Mouse (Mus musculus) megakaryocyte, embryonic 14.5 days (primary cell): ENCODE data around the gene Mgll.

Source experiments
- FLI1 ChIP-seq: IDR thresholded peaks from 2 replicates; pipeline ENCODE4 v1.6.1; 2012; ENCODE audit warnings: low read length, inconsistent platforms, mixed read lengths
- GATA1 ChIP-seq: IDR thresholded peaks from 3 replicates; pipeline ENCODE4 v1.6.1; 2012; ENCODE audit warnings: mixed read lengths, low read length, inconsistent platforms, borderline replicate concordance

- TF ChIP-seq GATA1 (no peak), FLI1 (no peak)
These were observed 80.9 kb downstream of the Mgll start for GRCm38 (mm10) chr6:88804966-88805577.
